Mouse (Mus musculus) bone marrow, adult 2 months (tissue): ENCODE results near the gene Hnf4a. TPM values are rescaled to one million over a fixed set of nuclear protein-coding genes. Genes with fewer than 3 reads are reported as not detected.

Experiments
- H3K27ac ChIP-seq: fragments of 200-500 bp; 2 replicates; pipeline ENCODE4 v1.5.1; 2012; ENCODE audit warnings: low read depth, mild to moderate bottlenecking, control low read depth, inconsistent platforms, low read length; ENCODE audit not compliant: control insufficient read depth, poor library complexity, insufficient read depth
- H3K4me1 ChIP-seq: fragments of 200-500 bp; 2 replicates; pipeline ENCODE4 v1.6.1; 2011; ENCODE audit warnings: low read length; ENCODE audit not compliant: control insufficient read depth, insufficient read depth
- H3K4me3 ChIP-seq: fragments of 200-500 bp; replicated peaks from 2 replicates; pipeline ENCODE3; 2011; ENCODE audit warnings: mild to moderate bottlenecking, low read depth, low read length, control low read depth; ENCODE audit not compliant: control insufficient read depth
- CTCF ChIP-seq: fragments of 200-500 bp; IDR thresholded peaks from 2 replicates; pipeline ENCODE4 v1.5.1; 2011; ENCODE audit warnings: low read length, control low read depth; ENCODE audit not compliant: control insufficient read depth, insufficient read depth
- POLR2A ChIP-seq: fragments of 200-500 bp; IDR thresholded peaks from 2 replicates; pipeline ENCODE4 v1.6.1; 2011; ENCODE audit warnings: low read depth, mild to moderate bottlenecking, control low read depth, low read length, borderline replicate concordance; ENCODE audit not compliant: control insufficient read depth
- WGBS: fragments of 180-500 bp; shearing (Covaris S2); methylation state at CpG from one replicate; pipeline ENCODE4 v1.1.7; 2018; 5-methylcytosine and 5-hydroxymethylcytosine counted together
- polyA plus RNA-seq: library from polyadenylated mRNA; stranded (reverse); fragments of >200 nt; gene quantifications from 2 replicates; pipeline ENCODE4 v1.2.4, GENCODE M21; 2011; ENCODE audit warnings: low replicate concordance; ENCODE audit not compliant: missing spikeins, insufficient read depth, insufficient read length

The Hnf4a gene
- polyA plus RNA-seq, 1 experiment = 3.0 TPM

- WGBS = 24% methylated on average over 13 of the region's 13 CpGs
- no peak overlapping the region for H3K27ac ChIP-seq
- TF ChIP-seq POLR2A = no peak
- TF ChIP-seq CTCF = no peak
- no peaks in the 10 kb centered on the region; the same call in 1 of the 2 replicates for H3K4me1 ChIP-seq
- no peak overlapping the region for H3K4me3 ChIP-seq
Observed at GRCm38 (mm10) chr2:163596057-163596872, 89.7 kb downstream of the Hnf4a start.

DNA sequence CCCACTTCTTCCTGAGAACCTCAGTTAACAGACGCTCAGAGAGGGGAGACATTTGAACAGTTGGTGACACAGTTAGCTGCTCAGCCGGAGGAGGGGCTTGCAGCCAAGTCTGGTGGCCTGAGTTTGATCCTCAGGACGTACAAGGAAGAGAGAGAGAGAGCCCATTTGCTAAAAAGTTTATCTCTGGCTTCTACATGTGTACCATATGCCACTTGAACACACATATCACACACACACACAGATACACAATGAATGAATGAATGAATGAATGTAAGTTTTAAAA, 90.2 kb downstream of the Hnf4a start:
- Histone ChIP-seq H3K4me3 (no peak overlapping the region), H3K27ac (no peak overlapping the region), H3K4me1 (peaks cover 2% of the 10 kb centered on the region)
- WGBS = 10% methylated on average over 3 of the region's 3 CpGs
- TF ChIP-seq CTCF = no peak
- TF ChIP-seq POLR2A = no peak

DNA sequence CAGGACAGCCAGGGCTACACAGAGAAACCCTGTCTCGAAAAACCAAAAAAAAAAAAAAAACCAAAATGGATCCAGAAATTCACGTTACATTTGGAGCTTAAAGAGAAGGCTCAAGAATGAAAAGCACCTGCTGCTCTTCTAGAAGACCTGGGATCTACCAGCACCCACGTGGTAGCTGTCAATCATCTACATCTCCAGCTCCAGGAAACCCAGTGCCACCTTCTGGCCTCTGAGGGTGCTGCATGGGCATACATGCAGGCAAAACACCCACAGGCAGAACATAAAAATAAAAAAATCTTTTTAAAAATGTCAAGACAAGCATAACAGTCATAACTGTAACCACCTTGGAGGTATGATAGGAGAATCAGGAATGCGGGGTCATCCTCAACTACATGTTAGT, 91.1 kb downstream of the Hnf4a start:
- WGBS = 41% methylated on average over 4 of the region's 4 CpGs
- no peak overlapping the region for H3K4me3 ChIP-seq
- TF ChIP-seq POLR2A (no peak), CTCF (peak; percentile 58; the same call in 1 of the 2 replicates)
- H3K27ac ChIP-seq = no peak overlapping the region
- peaks cover 3% of the 10 kb centered on the region for H3K4me1 ChIP-seq

DNA sequence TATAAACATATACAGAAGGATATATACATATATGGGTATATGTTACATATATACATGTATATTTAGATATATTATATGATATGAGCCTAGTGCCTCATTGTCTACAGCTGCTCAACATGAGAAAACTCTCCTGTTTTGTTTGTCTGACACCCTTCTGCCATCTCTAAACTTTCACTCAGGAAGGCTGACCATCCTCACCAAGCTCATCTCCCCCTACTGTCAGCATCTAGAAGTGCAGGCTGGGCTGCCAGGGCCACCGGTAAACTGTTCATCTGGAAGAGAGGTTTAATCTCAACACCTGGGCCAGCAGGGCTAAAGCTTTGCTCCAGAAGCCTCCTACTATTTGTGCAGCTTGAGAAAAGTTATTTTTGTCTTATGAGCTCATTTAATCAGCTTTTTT, 92.6 kb downstream of the Hnf4a start:
- Histone ChIP-seq H3K4me1 (peaks cover 3% of the 10 kb centered on the region), H3K4me3 (no peak overlapping the region), H3K27ac (no peak overlapping the region)
- TF ChIP-seq POLR2A (no peak), CTCF (peak; percentile 73)
- WGBS = 0% methylated on average over 1 of the region's 1 CpGs

GRCm38 (mm10) chr2:163601066-163601465, 94.5 kb downstream of the Hnf4a start:
- H3K4me1 ChIP-seq = peaks cover 3% of the 10 kb centered on the region
- no peak overlapping the region for H3K27ac ChIP-seq
- 78% methylated on average over 7 of the region's 7 CpGs for WGBS
- H3K4me3 ChIP-seq = no peak overlapping the region
- TF ChIP-seq CTCF (no peak), POLR2A (no peak)

DNA sequence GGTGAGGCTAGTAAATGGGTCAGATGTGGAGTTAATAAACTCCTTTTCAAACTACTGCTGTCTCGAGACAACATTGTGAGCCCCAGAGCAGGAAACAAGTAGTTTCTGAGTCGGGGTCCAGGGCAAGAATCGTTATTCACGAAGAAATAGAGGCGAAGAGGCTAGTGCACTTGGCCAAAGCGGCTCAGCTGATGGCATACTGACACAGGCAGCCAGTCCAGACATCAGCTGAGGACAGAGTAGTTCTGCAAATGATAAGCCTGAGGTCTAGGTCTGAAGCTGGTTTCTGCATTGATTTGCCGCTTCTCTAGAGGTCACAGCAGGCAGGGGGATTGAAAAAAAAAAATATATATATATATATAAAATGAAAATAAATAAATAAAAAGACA, 95.1 kb downstream of the Hnf4a start:
- Histone ChIP-seq H3K27ac (peak overlapping the region; percentile 58; the same call in 1 of the 2 replicates), H3K4me1 (peaks cover 3% of the 10 kb centered on the region)
- TF ChIP-seq CTCF = no peak
- no peak for TF ChIP-seq POLR2A

GRCm38 (mm10) chr2:163602101-163602971, 95.7 kb downstream of the Hnf4a start, which contains the start of gene Ttpal:
TSS of gene Ttpal (plus strand) at chr2:163602314.
- TF ChIP-seq POLR2A (peak; percentile 71; the same call in 1 of the 2 replicates), CTCF (peak; percentile 72)
- H3K4me3 ChIP-seq = peak within 1 kb of the TSS; percentile 75
- H3K27ac ChIP-seq = peak within 1 kb of the TSS; percentile 99
- H3K4me1 ChIP-seq = peaks cover 3% of the 10 kb centered on the region
- WGBS = under 1% methylated on average over 57 of the region's 57 CpGs

More for the DNA sequence above, 95.1 kb downstream of the Hnf4a start:
- peak overlapping the region; percentile 75 for H3K4me3 ChIP-seq
- WGBS = 57% methylated on average over 7 of the region's 7 CpGs

- H3K27ac ChIP-seq = no peak overlapping the region
- peaks cover 3% of the 10 kb centered on the region for H3K4me1 ChIP-seq
- WGBS = 90% methylated on average over 7 of the region's 7 CpGs
- no peak overlapping the region for H3K4me3 ChIP-seq
- TF ChIP-seq POLR2A = no peak
- no peak for TF ChIP-seq CTCF
Observed at GRCm38 (mm10) chr2:163606161-163606560, 99.6 kb downstream of the Hnf4a start.
